Mouse (Mus musculus) liver, postnatal 0 days (tissue): ENCODE results near the gene Jarid2. TPM values are rescaled to one million over a fixed set of nuclear protein-coding genes. Genes with fewer than 3 reads are reported as not detected.

Experiments used
- ATAC-seq: fragments of 200-750 bp; cut with Nextera tagmentation; 2 replicates; pipeline ENCODE4 v1.8.0; 2017; ENCODE audit warnings: mild to moderate bottlenecking, moderate library complexity
- DNase-seq: peaks from one replicate; pipeline ENCODE4 v3.0.0-alpha.2; 2016
- H3K27ac ChIP-seq: fragments of 300-500 bp; sonication (generic); 2 replicates; pipeline ENCODE4 v1.5.1; 2014; ENCODE audit warnings: antibody characterized with exemption, moderate library complexity, mild to moderate bottlenecking, low read depth
- H3K27me3 ChIP-seq: fragments of 300-500 bp; sonication (generic); 2 replicates; pipeline ENCODE4 v1.6.1; 2014; ENCODE audit warnings: low read length, control low read depth, mixed read lengths; ENCODE audit not compliant: insufficient read depth
- H3K36me3 ChIP-seq: fragments of 300-500 bp; sonication (generic); replicated peaks from 2 replicates; pipeline ENCODE4 v1.6.1; 2014; ENCODE audit warnings: mild to moderate bottlenecking, control low read depth, low read length, moderate library complexity, mixed read lengths; ENCODE audit not compliant: insufficient read depth
- H3K4me1 ChIP-seq: fragments of 300-500 bp; sonication (generic); 2 replicates; pipeline ENCODE4 v1.6.1; 2014; ENCODE audit warnings: antibody characterized with exemption, mild to moderate bottlenecking, control low read depth; ENCODE audit not compliant: insufficient read depth
- H3K4me2 ChIP-seq: fragments of 300-500 bp; sonication (generic); 2 replicates; pipeline ENCODE4 v1.6.1; 2014; ENCODE audit warnings: low read depth, mild to moderate bottlenecking, low read length, moderate library complexity, mixed read lengths
- H3K4me3 ChIP-seq: fragments of 300-500 bp; sonication (generic); 2 replicates; pipeline ENCODE4 v1.5.1; 2014; ENCODE audit warnings: low read depth, low read length
- H3K9ac ChIP-seq: fragments of 300-500 bp; sonication (generic); replicated peaks from 2 replicates; pipeline ENCODE4 v1.6.1; 2014; ENCODE audit warnings: mild to moderate bottlenecking, moderate library complexity
- H3K9me3 ChIP-seq: fragments of 300-500 bp; sonication (generic); 2 replicates; pipeline ENCODE4 v1.6.1; 2016; ENCODE audit warnings: mild to moderate bottlenecking, control low read depth, low read length, mixed read lengths
- CTCF ChIP-seq: sonication (generic); IDR thresholded peaks from 2 replicates; pipeline ENCODE4 v1.5.1; 2016; ENCODE audit warnings: antibody characterized with exemption, low read depth
- EP300 ChIP-seq: IDR thresholded peaks from 2 replicates; pipeline ENCODE4 v1.6.1; 2016; ENCODE audit warnings: antibody characterized with exemption, low read depth, mild to moderate bottlenecking
- WGBS: fragments of 180-500 bp; shearing (Covaris S2); extraction: QIAGEN DNeasy Blood & Tissue Kit; methylation state at CpG from one replicate; pipeline ENCODE4 v1.1.7; 2014; ENCODE audit not compliant: insufficient replicate concordance; 5-methylcytosine and 5-hydroxymethylcytosine counted together
- polyA plus RNA-seq: library from polyadenylated mRNA; unstranded; fragments of >200 nt; fragmentation: Nextera tagmentation; extraction: Ambion mirVana; gene quantifications from 2 replicates; pipeline ENCODE4 v1.2.1, GENCODE M21; 2015

Gene Jarid2
- polyA plus RNA-seq, 1 experiment from 2014 or later, result 6.8 TPM

GRCm38 (mm10) chr13:44770808-44771605 lies 41.7 kb downstream of the Jarid2 start:
- Histone ChIP-seq H3K36me3 (peaks cover 2% of the 10 kb centered on the region; the same call in 1 of the 2 replicates), H3K27me3 (no peaks in the 10 kb centered on the region), H3K4me1 (peaks cover 23% of the 10 kb centered on the region), H3K4me2 (no peak overlapping the region), H3K9ac (no peak overlapping the region), H3K4me3 (no peak overlapping the region), H3K27ac (no peak overlapping the region), H3K9me3 (no peaks in the 10 kb centered on the region)
- no peak for TF ChIP-seq EP300
- no peak for TF ChIP-seq CTCF
- DNase-seq (no peak), ATAC-seq (no peak)
- 76% methylated on average over 5 of the region's 5 CpGs for WGBS

- Histone ChIP-seq H3K4me1 (peaks cover 22% of the 10 kb centered on the region), H3K27me3 (no peaks in the 10 kb centered on the region), H3K27ac (no peak overlapping the region), H3K9ac (no peak overlapping the region), H3K4me2 (no peak overlapping the region), H3K4me3 (no peak overlapping the region), H3K36me3 (peaks cover 2% of the 10 kb centered on the region; the same call in 1 of the 2 replicates), H3K9me3 (no peaks in the 10 kb centered on the region)
- TF ChIP-seq CTCF (no peak), EP300 (no peak)
- ATAC-seq, result no peak
- DNase-seq, result no peak
- WGBS, result 90% methylated on average over 3 of the region's 3 CpGs
These were observed 43.5 kb downstream of the Jarid2 start for GRCm38 (mm10) chr13:44772816-44773215.

GRCm38 (mm10) chr13:44774351-44774750 lies 45.1 kb downstream of the Jarid2 start:
- Histone ChIP-seq H3K27ac (no peak overlapping the region), H3K9me3 (no peaks in the 10 kb centered on the region), H3K4me1 (peaks cover 11% of the 10 kb centered on the region; the same call in 1 of the 2 replicates), H3K36me3 (peaks cover 2% of the 10 kb centered on the region; the same call in 1 of the 2 replicates), H3K9ac (no peak overlapping the region), H3K4me3 (no peak overlapping the region), H3K4me2 (no peak overlapping the region), H3K27me3 (no peaks in the 10 kb centered on the region)
- TF ChIP-seq EP300 (peak; percentile 41; the same call in 1 of the 2 replicates), CTCF (no peak)
- 62% methylated on average over 4 of the region's 4 CpGs for WGBS
- ATAC-seq, result no peak
- DNase-seq, result no peak

- no peaks in the 10 kb centered on the region for H3K27me3 ChIP-seq
- no peak overlapping the region for H3K9ac ChIP-seq
- 71% methylated on average over 3 of the region's 3 CpGs for WGBS
- TF ChIP-seq CTCF (no peak), EP300 (no peak)
- H3K4me2 ChIP-seq, result no peak overlapping the region
- peaks cover 2% of the 10 kb centered on the region; the same call in 1 of the 2 replicates for H3K36me3 ChIP-seq
- no peak overlapping the region for H3K4me3 ChIP-seq
- ATAC-seq (no peak), DNase-seq (no peak)
- no peak overlapping the region for H3K27ac ChIP-seq
- 0 out of 2 replicates have a peak, but pooled peaks cover 4% of the 10 kb centered on the region for H3K4me1 ChIP-seq
- no peaks in the 10 kb centered on the region for H3K9me3 ChIP-seq
These were observed 46.1 kb downstream of the Jarid2 start for GRCm38 (mm10) chr13:44775396-44775795.

GRCm38 (mm10) chr13:44780506-44780905 lies 51.2 kb downstream of the Jarid2 start:
- H3K27ac ChIP-seq, result no peak overlapping the region
- no peak for ATAC-seq
- DNase-seq, result no peak
- H3K27me3 ChIP-seq, result no peaks in the 10 kb centered on the region
- TF ChIP-seq EP300 (no peak), CTCF (no peak)
- H3K9me3 ChIP-seq, result no peaks in the 10 kb centered on the region
- 27% methylated on average over 1 of the region's 1 CpGs for WGBS
- H3K4me1 ChIP-seq, result no peaks in the 10 kb centered on the region
- H3K9ac ChIP-seq, result no peak overlapping the region
- H3K4me3 ChIP-seq, result no peak overlapping the region
- no peak overlapping the region for H3K4me2 ChIP-seq
- H3K36me3 ChIP-seq, result no peaks in the 10 kb centered on the region

GRCm38 (mm10) chr13:44781126-44781525 lies 51.9 kb downstream of the Jarid2 start:
- ATAC-seq (no peak), DNase-seq (no peak)
- TF ChIP-seq EP300, result no peak
- no peak for TF ChIP-seq CTCF
- no peaks in the 10 kb centered on the region for H3K36me3 ChIP-seq
- no peak overlapping the region for H3K27ac ChIP-seq
- 93% methylated on average over 2 of the region's 2 CpGs for WGBS
- H3K9me3 ChIP-seq, result no peaks in the 10 kb centered on the region
- H3K27me3 ChIP-seq, result no peaks in the 10 kb centered on the region
- no peak overlapping the region for H3K4me2 ChIP-seq
- H3K4me3 ChIP-seq, result no peak overlapping the region
- H3K9ac ChIP-seq, result no peak overlapping the region
- H3K4me1 ChIP-seq, result no peaks in the 10 kb centered on the region
